Mouse (Mus musculus) erythroblast, embryonic 14.5 days (primary cell): ENCODE measurements around the gene Cort.
"Not testable (repeated sequence)": the region's sequence is repeated elsewhere in the genome, so short reads cannot be mapped to it uniquely, and the experiment has no call there.

Source experiments
- GATA1 ChIP-seq: IDR thresholded peaks from 2 replicates; pipeline ENCODE4 v1.6.1; 2012; ENCODE audit warnings: low read length, inconsistent platforms, mixed read lengths
- TAL1 ChIP-seq: IDR thresholded peaks from 3 replicates; pipeline ENCODE4 v1.6.1; 2012; ENCODE audit warnings: low read length, inconsistent platforms, mixed read lengths

DNA sequence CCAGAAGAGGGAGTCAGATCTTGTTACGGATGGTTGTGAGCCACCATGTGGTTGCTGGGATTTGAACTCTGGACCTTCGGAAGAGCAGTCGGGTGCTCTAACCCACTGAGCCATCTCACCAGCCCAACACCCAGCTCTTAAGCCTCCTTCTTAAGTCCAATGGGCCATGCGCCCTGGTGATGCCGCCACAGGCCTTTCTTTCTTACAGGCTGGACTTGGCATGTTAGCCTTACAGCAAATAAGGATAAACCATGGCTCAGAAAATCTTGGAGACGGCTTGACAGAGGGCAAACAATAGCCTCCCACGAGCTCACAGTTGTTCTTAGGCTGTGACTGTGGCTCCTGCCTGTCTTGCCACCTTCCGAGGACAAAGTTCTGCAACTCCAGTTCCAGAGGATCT lies 43.4 kb upstream of the Cort start:
- not testable (repeated sequence) for TF ChIP-seq GATA1, TAL1
